Mouse (Mus musculus) lung, postnatal 0 days (tissue): ENCODE measurements at regions not wholly inside any gene's neighbourhood (a gene's known extent, or its start where the extent isn't known, plus 50 kb on each side); places are given as distances from the start of the nearest gene placed in this dataset.

ENCODE experiments used
- ATAC-seq: fragments of 200-750 bp; cut with Nextera tagmentation; 2 replicates; pipeline ENCODE4 v1.8.0; 2017; ENCODE audit warnings: moderate library complexity
- DNase-seq: peaks from one replicate; pipeline ENCODE4 v3.0.0-alpha.2; 2016; ENCODE audit warnings: low spot score
- H3K27ac ChIP-seq: fragments of 300-500 bp; sonication (generic); 2 replicates; pipeline ENCODE4 v1.5.1; 2014; ENCODE audit warnings: antibody characterized with exemption, mild to moderate bottlenecking, low read length, mixed read lengths
- H3K27me3 ChIP-seq: fragments of 300-500 bp; sonication (generic); replicated peaks from 2 replicates; pipeline ENCODE4 v1.6.1; 2014; ENCODE audit warnings: low read length, mixed read lengths; ENCODE audit not compliant: insufficient read depth
- H3K36me3 ChIP-seq: fragments of 300-500 bp; sonication (generic); 2 replicates; pipeline ENCODE4 v1.6.1; 2014; ENCODE audit warnings: low read length, mixed read lengths; ENCODE audit not compliant: insufficient read depth
- H3K4me1 ChIP-seq: fragments of 300-500 bp; sonication (generic); 2 replicates; pipeline ENCODE4 v1.6.1; 2014; ENCODE audit warnings: antibody characterized with exemption, low read depth, low read length, mixed read lengths; ENCODE audit not compliant: insufficient read depth
- H3K4me2 ChIP-seq: fragments of 300-500 bp; sonication (generic); replicated peaks from 2 replicates; pipeline ENCODE4 v1.6.1; 2014; ENCODE audit warnings: low read depth, mild to moderate bottlenecking, low read length, moderate library complexity, mixed read lengths
- H3K4me3 ChIP-seq: fragments of 300-500 bp; sonication (generic); 2 replicates; pipeline ENCODE4 v1.5.1; 2014; ENCODE audit warnings: low read depth, low read length
- H3K9ac ChIP-seq: fragments of 300-500 bp; sonication (generic); replicated peaks from 2 replicates; pipeline ENCODE4 v1.6.1; 2014; ENCODE audit warnings: low read depth, mild to moderate bottlenecking
- H3K9me3 ChIP-seq: fragments of 300-500 bp; sonication (generic); 2 replicates; pipeline ENCODE4 v1.6.1; 2016; ENCODE audit warnings: low read length, mixed read lengths
- CTCF ChIP-seq: IDR thresholded peaks from 2 replicates; pipeline ENCODE4 v1.5.1; 2016; ENCODE audit warnings: antibody characterized with exemption, mild to moderate bottlenecking
- EP300 ChIP-seq: IDR thresholded peaks from 2 replicates; pipeline ENCODE4 v1.6.1; 2016; ENCODE audit warnings: antibody characterized with exemption, mild to moderate bottlenecking, control low read depth
- WGBS: fragments of 180-500 bp; shearing (Covaris S2); extraction: QIAGEN DNeasy Blood & Tissue Kit; methylation state at CpG from one replicate; pipeline ENCODE4 v1.1.7; 2014; 5-methylcytosine and 5-hydroxymethylcytosine counted together

DNA sequence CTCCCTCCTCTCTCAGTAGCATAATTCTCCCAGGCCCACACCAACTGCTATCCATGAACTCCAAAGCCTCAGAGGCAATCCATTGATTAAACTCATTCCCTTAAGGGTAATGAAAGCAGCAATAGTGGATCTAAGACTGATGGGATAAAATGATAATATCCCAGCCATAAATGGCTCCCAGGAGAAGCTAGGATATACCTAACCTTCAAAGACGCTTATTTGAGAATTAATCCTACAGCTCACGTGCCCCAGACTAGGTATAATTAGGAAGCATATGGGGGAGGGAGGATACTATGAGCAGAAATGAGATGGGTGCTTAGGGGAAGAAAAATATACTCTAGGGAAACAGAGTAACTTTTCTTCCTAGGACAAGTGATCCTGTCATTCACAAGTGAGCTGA lies 52.8 kb upstream of the Rnf32 start:
- H3K4me2 ChIP-seq = no peak overlapping the region
- WGBS = 79% methylated on average over 2 of the region's 2 CpGs
- H3K27me3 ChIP-seq = no peaks in the 10 kb centered on the region
- DNase-seq (no peak), ATAC-seq (no peak)
- no peaks in the 10 kb centered on the region for H3K9me3 ChIP-seq
- TF ChIP-seq EP300 = no peak
- TF ChIP-seq CTCF = no peak
- H3K27ac ChIP-seq = no peak overlapping the region
- no peaks in the 10 kb centered on the region for H3K36me3 ChIP-seq
- H3K4me3 ChIP-seq = no peak overlapping the region
- no peaks in the 10 kb centered on the region for H3K4me1 ChIP-seq
- H3K9ac ChIP-seq = no peak overlapping the region

DNA sequence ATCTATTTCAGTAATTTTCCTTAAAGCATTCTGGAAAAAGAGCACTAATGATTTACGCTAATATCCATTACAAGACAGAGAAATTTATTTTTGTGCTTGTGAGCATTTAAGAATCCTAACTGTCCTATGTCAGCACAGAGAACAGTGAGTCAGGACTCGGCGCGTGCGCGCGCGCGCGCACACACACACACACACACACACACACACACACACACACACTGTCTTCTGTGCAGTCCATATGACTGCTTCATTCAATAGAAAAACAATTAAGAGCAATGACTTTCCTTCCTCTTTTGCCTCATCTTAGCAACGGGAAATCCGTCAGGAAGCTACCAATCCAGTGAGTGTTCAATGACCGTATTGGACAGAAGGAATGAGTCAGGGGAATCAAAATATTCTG lies 53.3 kb upstream of the Rnf32 start:
- no peak overlapping the region for H3K27ac ChIP-seq
- no peak for TF ChIP-seq EP300
- no peak for TF ChIP-seq CTCF
- WGBS = 69% methylated on average over 13 of the region's 13 CpGs
- H3K4me2 ChIP-seq = no peak overlapping the region
- no peak overlapping the region for H3K9ac ChIP-seq
- DNase-seq = no peak
- H3K4me3 ChIP-seq = no peak overlapping the region
- no peak for ATAC-seq
- no peaks in the 10 kb centered on the region for H3K27me3 ChIP-seq
- no peaks in the 10 kb centered on the region for H3K4me1 ChIP-seq
- H3K36me3 ChIP-seq = no peaks in the 10 kb centered on the region
- H3K9me3 ChIP-seq = no peaks in the 10 kb centered on the region

DNA sequence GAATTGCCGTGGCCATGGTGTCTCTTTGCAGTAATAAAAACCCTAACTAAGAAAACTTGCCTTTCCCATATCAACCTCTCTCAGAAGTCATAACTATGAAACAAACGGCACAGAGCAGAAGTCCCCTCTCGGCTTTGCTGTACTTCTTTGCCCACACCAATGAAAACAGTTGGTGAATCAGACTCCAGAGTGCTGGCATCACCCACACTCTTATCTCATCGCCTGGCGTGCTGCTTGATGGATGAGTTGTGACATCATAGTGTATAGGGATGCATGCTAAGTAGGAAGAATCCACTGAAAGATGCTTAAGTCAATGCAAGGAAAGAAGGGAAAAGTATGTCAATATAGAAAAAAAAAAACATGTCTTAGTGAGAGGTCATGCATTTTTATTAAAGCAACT lies 58.3 kb upstream of the Rnf32 start:
- H3K27me3 ChIP-seq = no peaks in the 10 kb centered on the region
- no peak overlapping the region for H3K4me2 ChIP-seq
- H3K4me1 ChIP-seq = no peaks in the 10 kb centered on the region
- no peaks in the 10 kb centered on the region for H3K9me3 ChIP-seq
- ATAC-seq = no peak
- WGBS = 48% methylated on average over 5 of the region's 5 CpGs
- DNase-seq = no peak
- no peak overlapping the region for H3K4me3 ChIP-seq
- H3K36me3 ChIP-seq = no peaks in the 10 kb centered on the region
- TF ChIP-seq CTCF (no peak), EP300 (no peak)
- H3K27ac ChIP-seq = no peak overlapping the region
- no peak overlapping the region for H3K9ac ChIP-seq

DNA sequence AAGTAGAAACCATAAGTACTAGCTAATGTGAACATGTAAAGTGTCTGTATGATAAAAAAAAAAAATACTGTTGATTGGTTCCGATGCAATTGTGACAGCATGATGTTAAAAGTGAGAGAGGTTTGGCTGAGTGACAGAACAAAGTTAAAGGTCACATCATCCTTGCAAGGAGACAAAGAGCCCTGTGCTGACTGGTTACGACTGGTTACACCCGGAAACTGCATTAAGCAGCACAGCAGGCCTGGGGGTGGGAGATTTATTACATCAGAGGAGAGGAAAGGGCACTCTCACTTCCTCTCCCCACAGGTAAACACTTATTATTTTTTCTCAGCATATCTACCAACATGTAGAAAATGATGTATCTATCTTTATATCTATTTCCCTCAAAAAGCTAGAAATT lies 63.5 kb upstream of the Rnf32 start:
- H3K27ac ChIP-seq = no peak overlapping the region
- H3K4me2 ChIP-seq = no peak overlapping the region
- no peaks in the 10 kb centered on the region for H3K27me3 ChIP-seq
- WGBS = 16% methylated on average over 3 of the region's 3 CpGs
- H3K36me3 ChIP-seq = no peaks in the 10 kb centered on the region
- no peaks in the 10 kb centered on the region for H3K4me1 ChIP-seq
- no peaks in the 10 kb centered on the region for H3K9me3 ChIP-seq
- TF ChIP-seq EP300 = no peak
- no peak for TF ChIP-seq CTCF
- H3K9ac ChIP-seq = no peak overlapping the region
- ATAC-seq (no peak), DNase-seq (no peak)
- no peak overlapping the region for H3K4me3 ChIP-seq

DNA sequence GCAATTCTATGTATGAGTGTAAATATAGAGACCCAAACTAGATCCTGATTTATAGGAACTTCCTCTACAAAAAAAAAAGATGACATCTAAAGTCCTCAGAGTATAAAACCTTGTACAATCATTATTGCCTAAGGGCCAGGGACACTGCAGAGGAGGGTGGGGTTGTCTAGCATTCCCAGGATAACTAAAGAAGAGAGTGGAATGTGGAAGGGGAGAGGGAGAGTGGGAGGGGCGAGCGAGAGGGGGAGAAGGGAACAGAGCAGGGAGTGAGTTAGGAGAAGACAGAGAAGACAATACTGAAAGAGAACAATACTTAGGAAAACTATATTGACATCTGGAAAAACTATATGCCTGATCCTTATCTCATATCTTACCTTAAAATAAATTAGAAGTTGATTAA lies 64.0 kb upstream of the Rnf32 start:
- Histone ChIP-seq H3K27me3 (no peaks in the 10 kb centered on the region), H3K9ac (no peak overlapping the region), H3K27ac (no peak overlapping the region), H3K36me3 (no peaks in the 10 kb centered on the region), H3K4me3 (no peak overlapping the region), H3K4me2 (no peak overlapping the region), H3K4me1 (no peaks in the 10 kb centered on the region), H3K9me3 (no peaks in the 10 kb centered on the region)
- 6% methylated on average over 2 of the region's 2 CpGs for WGBS
- ATAC-seq (peak; percentile 53; the same call in 1 of the 2 replicates), DNase-seq (no peak)
- TF ChIP-seq EP300 (peak; percentile 42; the same call in 1 of the 2 replicates), CTCF (no peak)

DNA sequence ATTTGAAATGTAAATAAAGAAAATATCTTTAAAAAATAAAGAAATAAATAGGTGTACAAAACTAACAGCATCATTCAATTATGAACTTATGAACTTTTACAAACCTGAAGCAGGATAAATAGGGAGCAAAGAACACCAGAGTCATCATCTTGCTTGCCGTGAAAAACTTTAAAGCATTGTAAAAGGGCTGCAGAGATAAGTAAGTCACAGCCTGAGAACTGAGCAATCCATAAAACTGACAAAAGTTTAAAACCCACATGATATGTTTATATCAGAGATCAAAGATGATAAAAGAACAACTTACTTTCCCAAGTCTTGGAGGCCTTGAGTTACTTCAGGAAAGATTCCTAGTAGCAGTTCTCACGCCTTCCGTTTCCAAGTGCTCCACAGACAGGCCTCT lies 66.1 kb upstream of the Rnf32 start:
- H3K9ac ChIP-seq = no peak overlapping the region
- no peak for TF ChIP-seq CTCF
- DNase-seq (no peak), ATAC-seq (no peak)
- H3K4me1 ChIP-seq = no peaks in the 10 kb centered on the region
- H3K36me3 ChIP-seq = no peaks in the 10 kb centered on the region
- no peaks in the 10 kb centered on the region for H3K9me3 ChIP-seq
- WGBS = 62% methylated on average over 3 of the region's 3 CpGs
- no peak overlapping the region for H3K4me2 ChIP-seq
- no peak overlapping the region for H3K4me3 ChIP-seq
- no peak overlapping the region for H3K27ac ChIP-seq
- no peaks in the 10 kb centered on the region for H3K27me3 ChIP-seq

DNA sequence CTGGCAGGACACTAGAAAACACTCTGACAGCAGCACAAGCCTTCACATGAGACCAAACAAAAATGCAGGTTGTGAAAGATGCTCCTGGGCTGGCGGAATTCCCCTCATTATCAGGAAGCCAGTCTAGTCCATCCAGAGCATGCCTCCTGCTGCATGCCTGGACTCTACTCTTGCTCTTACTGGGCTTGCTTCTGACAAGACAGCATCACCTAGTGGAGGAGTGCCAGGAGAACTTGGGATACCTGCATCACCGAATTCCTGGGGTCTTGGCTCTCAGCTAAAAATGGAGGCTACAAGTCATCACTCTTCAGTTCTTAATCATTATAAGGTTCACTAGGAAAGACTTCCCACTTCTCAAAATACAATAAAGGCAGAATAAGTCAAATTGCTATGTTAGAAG lies 78.8 kb upstream of the Rnf32 start:
- ATAC-seq = no peak
- no peak overlapping the region for H3K4me3 ChIP-seq

More for the DNA sequence above, 78.8 kb upstream of the Rnf32 start:
- H3K27me3 ChIP-seq = no peaks in the 10 kb centered on the region
- TF ChIP-seq EP300 (no peak), CTCF (peak; percentile 18; the same call in 1 of the 2 replicates)
- no peak for DNase-seq
- no peak overlapping the region for H3K9ac ChIP-seq
- 51% methylated on average over 2 of the region's 2 CpGs for WGBS
- H3K27ac ChIP-seq = no peak overlapping the region
- H3K9me3 ChIP-seq = no peaks in the 10 kb centered on the region
- H3K4me2 ChIP-seq = no peak overlapping the region
- no peaks in the 10 kb centered on the region for H3K36me3 ChIP-seq
- no peaks in the 10 kb centered on the region for H3K4me1 ChIP-seq
